ENCODE assay signal across 9 mouse cellular contexts in the genomic region with DNA sequence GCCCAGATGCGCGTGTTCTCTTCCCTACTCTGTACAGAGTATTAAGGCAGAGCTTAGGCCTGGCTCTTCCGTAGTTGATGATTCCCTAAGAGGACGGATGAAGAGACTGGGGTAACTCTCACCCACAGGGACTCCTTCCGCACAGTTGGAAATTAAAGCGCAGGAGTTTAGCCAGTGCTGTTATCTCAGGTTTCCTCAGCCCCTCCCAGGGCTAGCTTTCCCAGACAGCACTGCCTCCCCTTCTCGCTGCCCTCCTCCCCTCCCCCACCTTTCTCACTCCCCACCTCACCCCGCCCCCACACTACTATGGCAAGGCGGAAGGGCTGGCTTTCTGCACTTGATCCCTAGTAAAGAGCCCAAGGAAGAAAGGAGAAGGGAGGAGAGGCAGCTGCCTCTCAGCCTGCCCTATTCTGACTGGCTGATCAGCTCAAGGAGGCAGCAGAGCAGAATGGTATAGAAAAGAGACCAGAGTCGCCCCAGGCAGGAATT. TPM values are rescaled to one million over a fixed set of nuclear protein-coding genes. Genes with fewer than 3 reads are reported as not detected.
DNase-seq lines count a peak whose midpoint lies in the region; ATAC-seq and TF ChIP-seq lines count a peak whose summit lies in the region.
"Had no signal": no experiment of that assay in that cellular context is flagged by ENCODE, and none has a peak within 500 bp of the region (broad histone marks: within the 10 kb centered on the region; RNA-seq: fewer than 3 reads in every experiment).

No protein-coding gene starts in this region.

- H3K4me3 ChIP-seq in lung, embryonic 14.5 days (ENCODE audit: low read depth, low read length): peak overlapping the region; percentile 20; the same call in 1 of the 2 replicates
- no peak overlapping the region for H3K4me3 ChIP-seq in lung, adult 2 months (replicated peaks; ENCODE audit: extremely low read depth, low read depth, low read length)
- H3K4me3 ChIP-seq in forebrain, embryonic 11.5 days (ENCODE audit: low read depth, low read length): no peak overlapping the region; the same call in 1 of the 2 replicates
- peak overlapping the region; percentile 36 for H3K4me3 ChIP-seq in limb, embryonic 10.5 days
- H3K4me3 ChIP-seq in layer of hippocampus, adult 2 months: no peak overlapping the region
- H3K4me3 ChIP-seq: megakaryocyte, embryonic 14.5 days had no signal

- H3K4me2 ChIP-seq in lung, embryonic 14.5 days: peak overlapping the region; percentile 54
- peak overlapping the region; percentile 44 for H3K4me2 ChIP-seq in forebrain, embryonic 11.5 days (ENCODE audit: low read depth, low read length, severe bottlenecking)

- DNase-seq in lung, embryonic 14.5 days: peak; percentile 26
- DNase-seq in lung, adult 2 months: no peak
- DNase-seq in forebrain, embryonic 11.5 days (ENCODE audit: low spot score): peak; percentile 89
- peak; percentile 70 for DNase-seq in limb, embryonic 10.5 days (ENCODE audit: low spot score)
- DNase-seq in neural tube, embryonic 10.5 days (ENCODE audit: extremely low spot score, low spot score): peak; percentile 60
- DNase-seq in spleen, adult 12 weeks (ENCODE audit: low spot score): no peak
- no peak for DNase-seq in layer of hippocampus, adult 2 months (ENCODE audit: low spot score in 2 of 2)
- DNase-seq in B cell, adult 2 months: no peak

- H3K9ac ChIP-seq in lung, embryonic 14.5 days: 0 out of 2 replicates have a peak overlapping the region, but pooled peaks have one; percentile 20
- peak overlapping the region; percentile 16; the same call in 1 of the 2 replicates for H3K9ac ChIP-seq in forebrain, embryonic 11.5 days (ENCODE audit: low read length)

- TF ChIP-seq CTCF in lung, embryonic 14.5 days (IDR thresholded peaks at IDR 0.05; ENCODE audit: low read depth): no peak
- TF ChIP-seq CTCF in lung, adult 2 months (IDR thresholded peaks at IDR 0.05; ENCODE audit: insufficient read depth, low read length): no peak
- no peak for TF ChIP-seq CTCF in layer of hippocampus, adult 2 months (conservative IDR thresholded peaks at IDR 0.05)

- H3K27me3 ChIP-seq in lung, embryonic 14.5 days (ENCODE audit: insufficient read depth, low read length): no peaks in the 10 kb centered on the region
- H3K27me3 ChIP-seq in forebrain, embryonic 11.5 days (ENCODE audit: control insufficient read depth, insufficient read depth, low read length): no peaks in the 10 kb centered on the region
- H3K27me3 ChIP-seq in limb, embryonic 10.5 days (ENCODE audit: low read depth, poor library complexity, severe bottlenecking): no peaks in the 10 kb centered on the region

- H3K27ac ChIP-seq in lung, embryonic 14.5 days (ENCODE audit: low read depth): peak overlapping the region; percentile 67
- peak overlapping the region; percentile 75 for H3K27ac ChIP-seq in forebrain, embryonic 11.5 days (ENCODE audit: low read depth, low read length)
- peak overlapping the region; percentile 82 for H3K27ac ChIP-seq in limb, embryonic 10.5 days
- no peak overlapping the region for H3K27ac ChIP-seq in layer of hippocampus, adult 2 months

- 8% methylated on average over 10 of the region's 10 CpGs for WGBS in lung, embryonic 14.5 days
- WGBS in lung, adult 2 months: 24% methylated on average over 10 of the region's 10 CpGs
- WGBS in forebrain, embryonic 11.5 days: 18% methylated on average over 10 of the region's 10 CpGs
- WGBS in limb, embryonic 10.5 days: 3% methylated on average over 7 of the region's 10 CpGs

- H3K9me3 ChIP-seq in lung, embryonic 14.5 days (ENCODE audit: low read depth, low read length): no peaks in the 10 kb centered on the region
- no peaks in the 10 kb centered on the region for H3K9me3 ChIP-seq in forebrain, embryonic 11.5 days (ENCODE audit: control insufficient read depth, low read length)
- no peaks in the 10 kb centered on the region for H3K9me3 ChIP-seq in limb, embryonic 10.5 days (replicated peaks)
- H3K9me3 ChIP-seq: megakaryocyte, embryonic 14.5 days had no signal

- H3K4me1 ChIP-seq in lung, embryonic 14.5 days (ENCODE audit: insufficient read depth): no peaks in the 10 kb centered on the region
- H3K4me1 ChIP-seq in lung, adult 2 months (ENCODE audit: control insufficient read depth, insufficient read depth, low read length): no peaks in the 10 kb centered on the region
- H3K4me1 ChIP-seq in forebrain, embryonic 11.5 days (replicated peaks; ENCODE audit: control insufficient read depth, insufficient read depth, low read length): 0 out of 2 replicates have a peak, but pooled peaks cover 4% of the 10 kb centered on the region
- peaks cover 8% of the 10 kb centered on the region for H3K4me1 ChIP-seq in limb, embryonic 10.5 days
- H3K4me1 ChIP-seq: megakaryocyte, embryonic 14.5 days had no signal

- H3K36me3 ChIP-seq in lung, embryonic 14.5 days (ENCODE audit: insufficient read depth): no peaks in the 10 kb centered on the region
- H3K36me3 ChIP-seq in forebrain, embryonic 11.5 days (ENCODE audit: control insufficient read depth, insufficient read depth, low read length): no peaks in the 10 kb centered on the region
- H3K36me3 ChIP-seq in limb, embryonic 10.5 days: no peaks in the 10 kb centered on the region

- peak; percentile 74 for ATAC-seq in lung, embryonic 14.5 days (ENCODE audit: insufficient read depth)
- ATAC-seq in forebrain, embryonic 11.5 days (replicated peaks; ENCODE audit: low FRiP score): peak; percentile 95

- TF ChIP-seq POLR2A in lung, adult 2 months (IDR thresholded peaks at IDR 0.05; ENCODE audit: borderline replicate concordance, extremely low read depth, low read depth, low read length): no peak

RNA-seq across cellular contexts. Expression of gene Slc25a5, which starts 21.5 kb away (rescaled TPM):
- 690 and 709 TPM in 2 replicates for polyA plus RNA-seq in lung, embryonic 14.5 days (2014; fragmentation: Nextera tagmentation; extraction: Ambion mirVana)
- 299 and 343 TPM in 2 replicates for polyA plus RNA-seq in lung, adult 2 months (2012; rRNA removed)
- polyA plus RNA-seq in forebrain, embryonic 11.5 days (2014; fragmentation: Nextera tagmentation; extraction: Ambion mirVana): 819 and 859 TPM in 2 replicates
- 728 and 870 TPM in 2 replicates for polyA plus RNA-seq in limb, embryonic 10.5 days (2016; fragmentation: Nextera tagmentation; extraction: Ambion mirVana)
- total RNA-seq in layer of hippocampus, adult 2 months (2021): 100 to 1,000 TPM; 325 to 333 TPM

RNA-seq across cellular contexts. Expression of gene Ube2a, which starts 56.7 kb away (rescaled TPM):
- 134 and 140 TPM in 2 replicates for polyA plus RNA-seq in lung, embryonic 14.5 days (2014; fragmentation: Nextera tagmentation; extraction: Ambion mirVana)
- polyA plus RNA-seq in lung, adult 2 months (2012; rRNA removed): 23.1 and 27.1 TPM in 2 replicates
- polyA plus RNA-seq in forebrain, embryonic 11.5 days (2014; fragmentation: Nextera tagmentation; extraction: Ambion mirVana): 119 and 121 TPM in 2 replicates
- 125 TPM in 2 replicates for polyA plus RNA-seq in limb, embryonic 10.5 days (2016; fragmentation: Nextera tagmentation; extraction: Ambion mirVana)
- total RNA-seq in layer of hippocampus, adult 2 months (2021): 10 to 100 TPM; 52.0 to 53.8 TPM

RNA-seq across cellular contexts. Expression of gene C330007P06Rik, which starts 56.9 kb away (rescaled TPM):
- 37.9 and 39.2 TPM in 2 replicates for polyA plus RNA-seq in lung, embryonic 14.5 days (2014; fragmentation: Nextera tagmentation; extraction: Ambion mirVana)
- polyA plus RNA-seq in lung, adult 2 months (2012; rRNA removed): 18.6 and 22.7 TPM in 2 replicates
- polyA plus RNA-seq in forebrain, embryonic 11.5 days (2014; fragmentation: Nextera tagmentation; extraction: Ambion mirVana): 35.5 and 36.2 TPM in 2 replicates
- 32.0 and 32.6 TPM in 2 replicates for polyA plus RNA-seq in limb, embryonic 10.5 days (2016; fragmentation: Nextera tagmentation; extraction: Ambion mirVana)
- 10 to 100 TPM; 40.4 TPM for total RNA-seq in layer of hippocampus, adult 2 months (2021)

Comparison
In these comparisons a context has a peak if more than half of its experiments do, and no peak if none do; other contexts are left out.
1. DNase-seq: peak in lung, embryonic 14.5 days (single experiment), forebrain, embryonic 11.5 days (single experiment), limb, embryonic 10.5 days (single experiment) and neural tube, embryonic 10.5 days (single experiment); none in lung, adult 2 months (single experiment), spleen, adult 12 weeks (single experiment), layer of hippocampus, adult 2 months (0 of 2) and B cell, adult 2 months (0 of 2).
2. H3K4me3 ChIP-seq: peak in lung, embryonic 14.5 days (single experiment) and limb, embryonic 10.5 days (single experiment); none in lung, adult 2 months (single experiment), forebrain, embryonic 11.5 days (single experiment) and layer of hippocampus, adult 2 months (single experiment).